Mouse (Mus musculus) liver, embryonic 12.5 days (tissue): Measurements from ENCODE around the gene Aadat. TPM values are rescaled to one million over a fixed set of nuclear protein-coding genes. Genes with fewer than 3 reads are reported as not detected.
"Not testable (repeated sequence)": the region's sequence is repeated elsewhere in the genome, so short reads cannot be mapped to it uniquely, and the experiment has no call there.

Experiments
- ATAC-seq: fragments of 200-750 bp; cut with Nextera tagmentation; 2 replicates; pipeline ENCODE4 v1.8.0; 2017; ENCODE audit warnings: moderate number of reproducible peaks, mild to moderate bottlenecking, moderate library complexity
- H3K27ac ChIP-seq: fragments of 300-500 bp; sonication (generic); 2 replicates; pipeline ENCODE4 v1.5.1; 2016; ENCODE audit warnings: mild to moderate bottlenecking
- H3K27me3 ChIP-seq: fragments of 300-500 bp; sonication (generic); replicated peaks from 2 replicates; pipeline ENCODE4 v1.6.1; 2016; ENCODE audit warnings: mild to moderate bottlenecking, moderate library complexity
- H3K36me3 ChIP-seq: fragments of 300-500 bp; sonication (generic); 2 replicates; pipeline ENCODE4 v1.6.1; 2016; ENCODE audit warnings: mild to moderate bottlenecking, moderate library complexity
- H3K4me1 ChIP-seq: fragments of 300-500 bp; sonication (generic); 2 replicates; pipeline ENCODE4 v1.6.1; 2016
- H3K4me2 ChIP-seq: fragments of 300-500 bp; sonication (generic); 2 replicates; pipeline ENCODE4 v1.6.1; 2016; ENCODE audit warnings: mild to moderate bottlenecking, moderate library complexity
- H3K4me3 ChIP-seq: fragments of 300-500 bp; sonication (generic); 2 replicates; pipeline ENCODE4 v1.5.1; 2016; ENCODE audit warnings: mild to moderate bottlenecking, moderate library complexity
- H3K9ac ChIP-seq: fragments of 300-500 bp; sonication (generic); 2 replicates; pipeline ENCODE4 v1.6.1; 2016; ENCODE audit warnings: mild to moderate bottlenecking, moderate library complexity
- H3K9me3 ChIP-seq: fragments of 300-500 bp; sonication (generic); replicated peaks from 2 replicates; pipeline ENCODE4 v1.6.1; 2016; ENCODE audit warnings: mild to moderate bottlenecking, moderate library complexity
- WGBS: fragments of 180-500 bp; shearing (Covaris S2); methylation state at CpG from one replicate; pipeline ENCODE4 v1.1.7; 2016; ENCODE audit not compliant: insufficient replicate concordance; 5-methylcytosine and 5-hydroxymethylcytosine counted together
- polyA plus RNA-seq: library from polyadenylated mRNA; unstranded; fragments of >200 nt; fragmentation: Nextera tagmentation; extraction: Ambion mirVana; gene quantifications from 2 replicates; pipeline ENCODE4 v1.2.1, GENCODE M21; 2016

The Aadat gene
- polyA plus RNA-seq, 1 experiment from 2014 or later = 5.0 TPM

GRCm38 (mm10) chr8:60583369-60583768 is 77.6 kb downstream of the Aadat start:
- Histone ChIP-seq H3K4me3 (no peak overlapping the region), H3K4me2 (no peak overlapping the region), H3K4me1 (no peaks in the 10 kb centered on the region), H3K27ac (no peak overlapping the region), H3K9ac (no peak overlapping the region), H3K27me3 (no peaks in the 10 kb centered on the region), H3K36me3 (no peaks in the 10 kb centered on the region), H3K9me3 (no peaks in the 10 kb centered on the region)
- no peak for ATAC-seq
- WGBS = 54% methylated on average over 2 of the region's 2 CpGs

- H3K27ac ChIP-seq, H3K9ac ChIP-seq, H3K27me3 ChIP-seq, H3K4me3 ChIP-seq, H3K36me3 ChIP-seq, H3K4me2 ChIP-seq, H3K4me1 ChIP-seq, H3K9me3 ChIP-seq, ATAC-seq: not testable (repeated sequence)
- WGBS = 58% methylated on average over 29 of the region's 29 CpGs
Observed at GRCm38 (mm10) chr8:60591352-60592105, 85.8 kb downstream of the Aadat start.

- Histone ChIP-seq H3K9ac (no peak overlapping the region), H3K9me3 (no peaks in the 10 kb centered on the region), H3K4me2 (no peak overlapping the region), H3K27me3 (no peaks in the 10 kb centered on the region), H3K4me1 (no peaks in the 10 kb centered on the region), H3K4me3 (no peak overlapping the region), H3K27ac (no peak overlapping the region), H3K36me3 (no peaks in the 10 kb centered on the region)
- no peak for ATAC-seq
- WGBS = 45% methylated on average over 3 of the region's 3 CpGs
Observed at GRCm38 (mm10) chr8:60594761-60595160, 89.0 kb downstream of the Aadat start.

Other genes starting within 250 kb of the Aadat start
- gene Gm10283, start 2.7 kb upstream of the Aadat start, polyA plus RNA-seq = not detected in 2 replicates
- 0.44 and 0.48 TPM in 2 replicates for gene Mfap3l, start 126.9 kb downstream of the Aadat start, polyA plus RNA-seq